Mouse (Mus musculus) right cerebral cortex, postnatal 4 days (tissue): ENCODE measurements around the gene Vmn1r217.
"Not testable (repeated sequence)": the region's sequence is repeated elsewhere in the genome, so short reads cannot be mapped to it uniquely, and the experiment has no call there.

Experiments used
- DNase-seq: peaks from one replicate; pipeline ENCODE4 v3.0.0-alpha.2; 2022

Gene Vmn1r217

DNA sequence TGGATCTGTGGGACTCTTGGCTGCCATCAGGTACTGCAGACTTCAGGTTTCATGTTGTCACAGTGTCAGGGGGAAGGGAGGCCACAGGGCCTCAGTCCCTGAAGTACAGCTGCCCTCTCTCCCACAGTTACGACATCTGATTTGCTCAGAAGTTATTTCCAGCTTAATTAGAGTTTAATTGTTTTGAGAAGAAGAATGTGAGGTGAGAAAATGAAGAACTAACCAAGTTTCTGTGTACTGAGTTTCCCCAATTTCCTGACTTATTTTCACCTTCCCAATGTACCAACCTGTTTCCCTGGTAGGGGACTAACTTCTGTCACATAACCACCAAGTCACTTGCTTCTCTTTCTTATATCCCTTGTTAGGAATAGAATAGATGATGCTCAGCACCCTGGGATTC is at the start of gene Vmn1r217:
Gene Vmn1r217 (minus strand): TSS at position 101 of the 400 bp plus-strand sequence.
- DNase-seq, result not testable (repeated sequence)

DNA sequence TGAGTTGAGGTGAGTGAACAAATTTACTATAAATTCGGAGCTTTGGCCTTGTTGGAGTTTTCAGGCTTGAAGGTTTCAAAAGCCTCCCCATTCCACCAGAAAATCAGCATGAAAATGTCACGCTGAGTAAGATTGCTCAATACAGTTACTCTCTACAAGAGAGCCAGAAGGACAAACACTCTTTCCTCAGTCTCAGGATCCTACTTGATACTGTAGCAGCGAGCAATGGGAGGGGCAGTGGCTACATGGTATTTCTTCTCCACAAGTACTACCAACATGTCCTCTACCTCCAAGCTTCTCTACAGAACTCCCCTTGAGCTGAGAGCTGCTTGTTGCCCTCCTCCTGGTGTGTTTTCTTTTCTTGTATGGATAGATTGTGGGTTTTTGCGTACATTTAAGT is 48.4 kb upstream of the Vmn1r217 start:
- not testable (repeated sequence) for DNase-seq

DNA sequence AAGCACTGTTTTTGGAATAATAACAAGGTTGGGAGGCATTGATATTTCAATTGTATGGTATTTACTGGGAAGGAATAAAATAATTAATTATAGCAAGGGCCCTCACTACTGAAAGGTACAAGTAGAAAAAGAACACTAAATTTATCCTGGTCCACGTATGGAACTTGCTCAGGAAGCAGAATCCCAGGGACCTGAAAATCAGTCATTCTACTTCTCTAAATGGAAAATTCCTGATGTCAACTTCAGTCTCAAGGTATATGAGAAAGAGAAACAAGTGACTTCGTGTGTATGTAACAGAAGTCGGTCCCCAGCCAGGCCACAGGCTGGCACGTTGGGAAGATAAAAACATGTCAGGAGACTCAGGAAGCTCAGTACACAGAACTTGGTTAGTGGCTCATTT is 41.0 kb upstream of the Vmn1r217 start, which contains the start of gene Vmn1r219:
Gene Vmn1r219 (plus strand): TSS at position 301 of the 400 bp plus-strand sequence.
- DNase-seq, result no peak

DNA sequence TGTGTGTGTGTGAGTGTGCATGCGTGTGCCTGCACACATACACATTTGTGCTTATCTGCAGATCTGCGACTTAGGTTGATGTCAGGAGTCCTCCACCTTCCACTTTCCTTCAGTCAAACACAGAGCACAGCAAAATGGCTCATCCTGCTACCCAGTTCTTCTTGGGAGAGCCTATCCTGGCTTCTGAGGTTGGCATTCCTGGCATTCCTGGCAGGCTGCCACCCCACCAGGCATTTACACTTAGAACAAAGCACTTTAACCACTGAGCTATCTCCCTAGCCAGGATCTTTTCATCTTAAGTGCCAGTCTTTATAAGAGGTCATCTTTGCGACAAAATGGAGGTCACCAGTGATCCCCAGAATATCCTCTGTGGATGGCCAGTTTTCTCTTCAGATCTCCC is 39.8 kb upstream of the Vmn1r217 start:
- peak; percentile 3 for DNase-seq

DNA sequence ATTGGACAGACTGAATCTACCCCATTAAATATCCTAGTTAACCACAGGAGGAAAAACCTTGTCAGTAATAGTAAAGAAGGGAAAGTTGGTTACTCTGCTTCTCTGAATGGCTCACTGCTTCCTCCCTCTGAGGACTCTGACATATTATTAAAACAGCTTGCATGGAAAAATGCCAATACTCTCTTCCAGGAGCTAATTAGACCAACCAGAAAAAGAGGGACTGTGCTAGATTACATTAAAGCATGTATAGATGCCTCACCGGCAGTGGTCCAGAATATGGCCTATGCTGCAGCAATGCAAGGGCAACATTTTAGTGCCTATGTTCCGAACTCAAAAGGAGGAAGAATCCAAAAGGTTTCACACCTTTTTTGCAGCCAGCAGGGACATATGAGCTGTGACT is 20.9 kb upstream of the Vmn1r217 start:
- DNase-seq, result no peak

DNA sequence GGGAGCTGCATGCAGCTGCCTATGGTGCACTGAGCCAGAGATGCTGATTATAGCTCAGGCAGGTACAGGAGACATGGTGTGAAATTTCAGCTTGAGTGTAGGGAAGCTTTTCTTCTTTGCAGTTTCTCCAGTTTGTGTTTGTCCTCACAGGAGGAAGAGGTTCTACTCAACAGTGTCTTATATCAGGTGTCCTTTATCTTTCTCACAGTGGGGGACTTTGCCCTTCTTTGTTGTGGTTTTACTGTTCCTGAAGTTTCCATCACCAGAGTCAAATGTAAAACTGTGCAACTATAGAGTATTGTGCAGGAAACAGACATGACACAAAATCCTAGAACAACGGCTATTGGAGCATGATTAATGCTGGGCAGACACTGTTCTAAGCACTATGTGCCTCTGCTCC is 15.5 kb upstream of the Vmn1r217 start:
- DNase-seq, result no peak

DNA sequence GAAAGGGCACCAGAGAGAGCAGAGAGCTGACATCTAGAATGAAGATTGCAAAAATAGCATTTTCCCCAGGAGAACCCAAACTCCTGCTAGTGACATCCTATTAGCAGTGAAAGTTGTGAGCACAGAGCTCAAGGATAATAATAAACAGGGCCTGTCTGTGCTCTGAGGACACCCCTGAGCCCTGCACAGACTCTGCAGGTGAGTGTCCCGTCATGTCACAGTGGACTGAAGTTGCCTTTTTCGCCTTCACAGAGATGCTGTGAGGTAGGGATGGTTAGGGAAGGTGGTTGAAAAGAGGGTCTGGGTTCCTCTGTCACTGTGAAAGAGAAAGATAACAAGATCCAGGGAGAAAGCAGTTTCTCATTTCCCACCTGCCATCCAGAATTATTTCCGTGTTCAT is 15.1 kb upstream of the Vmn1r217 start, which contains the start of gene Vmn1r218:
Gene Vmn1r218 (plus strand): TSS at position 57 of the 400 bp plus-strand sequence.
- DNase-seq, result no peak

DNA sequence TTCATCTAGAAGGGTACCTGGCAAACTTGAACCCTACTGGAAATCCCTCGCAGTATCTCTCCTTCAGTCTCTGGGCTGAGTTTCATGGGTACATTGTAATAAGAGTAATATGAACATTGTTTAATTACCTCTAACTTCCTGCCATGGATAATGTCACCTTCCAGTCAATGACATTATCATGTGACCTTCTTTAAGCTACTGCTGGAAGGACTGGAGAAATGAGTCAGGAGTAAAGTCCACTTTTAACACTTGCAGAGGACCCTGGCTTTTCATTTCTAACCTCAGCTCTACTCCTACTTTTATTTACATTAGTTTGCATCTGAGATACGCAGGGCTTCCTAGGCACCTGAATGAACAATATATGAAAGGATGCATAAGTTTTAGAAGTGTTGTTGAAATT is 2.6 kb upstream of the Vmn1r217 start:
- DNase-seq, result no peak

DNA sequence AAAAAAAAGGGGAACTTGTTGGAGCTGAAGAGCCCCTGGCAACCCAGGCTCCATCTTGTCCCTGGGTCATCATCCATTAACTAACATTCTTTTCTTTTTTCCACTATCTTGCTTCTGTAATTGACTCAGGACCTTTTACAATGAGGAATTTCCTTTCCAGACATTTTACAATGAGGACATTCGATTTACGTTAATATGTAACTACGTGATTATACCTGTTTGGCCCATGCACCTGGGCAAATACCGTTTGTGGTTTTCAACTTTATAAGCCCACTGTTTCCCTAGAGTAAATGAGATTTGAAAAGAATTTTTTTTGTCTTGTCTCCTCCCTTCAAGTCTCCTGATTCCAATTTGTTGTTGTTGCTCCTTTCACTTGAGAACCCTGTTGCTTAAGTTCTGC is 23.6 kb downstream of the Vmn1r217 start:
- DNase-seq, result no peak

DNA sequence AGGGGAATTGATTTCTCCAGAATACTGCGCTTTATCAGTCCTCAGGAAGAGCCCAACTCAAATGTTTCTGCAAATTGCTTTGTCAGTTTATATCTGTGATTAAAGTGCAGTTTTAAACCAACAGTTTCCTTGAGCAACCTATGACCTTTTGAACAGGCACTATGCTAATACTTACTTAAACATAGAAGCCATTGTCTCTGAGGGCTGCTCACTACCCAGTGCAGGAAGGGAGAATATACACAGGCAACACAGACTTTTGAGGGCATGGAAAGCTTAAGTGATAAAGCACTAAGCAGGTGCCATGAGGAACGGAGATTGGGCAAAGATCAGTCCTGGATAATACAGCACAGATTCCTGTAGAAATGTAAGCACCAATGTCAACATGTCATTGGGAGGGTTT is 48.7 kb downstream of the Vmn1r217 start:
- DNase-seq, result no peak

DNA sequence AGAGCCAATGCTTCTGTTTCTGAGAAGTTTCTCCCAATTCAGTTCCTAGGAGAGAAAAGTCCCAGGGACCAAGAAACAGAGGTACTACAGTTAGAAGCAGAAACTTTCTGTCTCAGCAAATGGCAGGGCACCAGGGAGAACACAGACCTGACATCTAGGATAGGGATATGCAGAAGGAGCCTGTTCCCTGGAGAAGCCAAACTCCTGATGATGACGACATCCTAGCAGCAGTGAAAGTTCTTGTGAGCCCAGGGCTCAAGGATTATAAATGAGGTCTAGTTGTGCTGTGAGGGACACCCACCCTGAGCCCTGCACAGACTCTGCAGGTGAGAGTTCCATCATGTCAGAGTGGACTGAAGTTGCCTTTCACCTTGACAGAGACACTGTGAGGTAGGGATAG is 50.3 kb downstream of the Vmn1r217 start, which contains the start of gene Vmn1r215:
Gene Vmn1r215 (plus strand): TSS at position 301 of the 400 bp plus-strand sequence.
- DNase-seq, result no peak

DNA sequence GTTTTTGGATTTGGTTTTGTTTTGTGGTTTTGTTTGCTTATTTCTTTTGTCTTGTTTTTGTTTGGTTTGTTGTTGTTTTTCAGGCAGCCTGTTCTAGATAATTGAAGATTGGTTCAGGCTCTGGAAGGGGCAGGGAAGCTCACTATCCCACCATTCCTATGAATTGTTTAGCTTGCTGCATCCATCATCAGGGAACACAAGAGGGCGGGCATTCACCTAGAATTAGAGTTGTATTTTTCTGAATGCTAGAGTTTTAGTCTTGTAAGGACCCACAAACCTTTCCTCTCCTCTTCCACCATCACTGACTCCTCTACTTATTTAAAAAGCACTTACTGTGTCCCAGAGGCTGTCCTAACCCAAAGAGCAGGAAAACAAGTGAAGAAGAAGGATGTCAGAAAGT is 60.2 kb downstream of the Vmn1r217 start:
- no peak for DNase-seq
